Mouse (Mus musculus): ENCODE data around the gene Ddah2. TPM values are rescaled to one million over a fixed set of nuclear protein-coding genes. Genes with fewer than 3 reads are reported as not detected.

Gene Ddah2
- total and polyA plus RNA-seq, 2 experiments from 2014 or later: 167 to 261 TPM

GRCm38 (mm10) chr17:35094475-35095365, 35.9 kb downstream of the Ddah2 start:
- Histone ChIP-seq H3K27me3 (ENCODE audit: insufficient read depth, low read length) (no peaks in the 10 kb centered on the region), H3K36me3 (ENCODE audit: insufficient read depth) (peaks cover 66% of the 10 kb centered on the region), H3K4me1 (ENCODE audit: insufficient read depth) (peaks cover 3% of the 10 kb centered on the region; the same call in 1 of the 2 replicates), H3K27ac (ENCODE audit: low read depth, low read length) (no peak overlapping the region), H3K4me2 (ENCODE audit: low read depth) (no peak overlapping the region), H3K4me3 (ENCODE audit: low read depth, low read length) (no peak overlapping the region), H3K9me3 (ENCODE audit: low read length) (no peaks in the 10 kb centered on the region), H3K9ac (no peak overlapping the region)
- WGBS: 92% methylated on average over 15 of the region's 15 CpGs
- DNase-seq: no peak
- no peak for TF ChIP-seq CTCF (IDR thresholded peaks at IDR 0.05; ENCODE audit: low read depth)
- ATAC-seq: no peak

- Histone ChIP-seq H3K27ac (ENCODE audit: low read depth, low read length) (no peak overlapping the region), H3K9me3 (ENCODE audit: low read length) (no peaks in the 10 kb centered on the region), H3K9ac (no peak overlapping the region), H3K4me1 (ENCODE audit: insufficient read depth) (no peaks in the 10 kb centered on the region), H3K4me2 (ENCODE audit: low read depth) (no peak overlapping the region), H3K4me3 (ENCODE audit: low read depth, low read length) (no peak overlapping the region), H3K36me3 (ENCODE audit: insufficient read depth) (peaks cover 81% of the 10 kb centered on the region), H3K27me3 (ENCODE audit: insufficient read depth, low read length) (no peaks in the 10 kb centered on the region)
- WGBS: 89% methylated on average over 12 of the region's 12 CpGs
- ATAC-seq: no peak
- no peak for TF ChIP-seq CTCF (IDR thresholded peaks at IDR 0.05; ENCODE audit: low read depth)
- no peak for DNase-seq
Measured at GRCm38 (mm10) chr17:35096597-35096996, 37.8 kb downstream of the Ddah2 start.

DNA sequence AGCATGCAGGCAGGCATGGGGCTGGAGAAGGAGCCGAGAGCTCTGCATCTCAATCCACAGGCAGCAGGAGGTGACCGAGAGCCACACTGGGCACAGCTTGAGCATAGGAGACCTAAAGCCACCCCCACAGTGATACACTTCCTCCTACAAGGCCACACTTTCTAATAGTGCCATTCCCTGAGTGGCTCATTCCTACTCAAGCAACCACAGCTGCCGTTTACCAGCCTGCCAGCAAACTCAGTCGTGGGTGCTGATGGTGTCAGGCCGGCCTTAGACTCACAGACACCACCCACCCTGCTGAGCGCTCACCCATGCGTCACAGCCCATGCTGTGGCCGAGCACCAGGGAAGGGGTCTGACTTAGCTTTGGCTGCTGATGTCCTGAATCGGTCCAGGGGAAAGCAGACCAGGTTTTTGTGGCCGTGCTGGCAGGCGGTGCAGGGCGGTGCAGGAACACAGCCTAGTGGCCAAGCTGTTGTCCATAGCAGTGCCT, 38.4 kb downstream of the Ddah2 start:
- Histone ChIP-seq H3K9ac (no peak overlapping the region), H3K4me2 (ENCODE audit: low read depth) (no peak overlapping the region), H3K4me1 (ENCODE audit: insufficient read depth) (no peaks in the 10 kb centered on the region), H3K27ac (ENCODE audit: low read depth, low read length) (no peak overlapping the region), H3K4me3 (ENCODE audit: low read depth, low read length) (no peak overlapping the region), H3K27me3 (ENCODE audit: insufficient read depth, low read length) (no peaks in the 10 kb centered on the region), H3K36me3 (ENCODE audit: insufficient read depth) (peaks cover 83% of the 10 kb centered on the region), H3K9me3 (ENCODE audit: low read length) (no peaks in the 10 kb centered on the region)
- ATAC-seq (no peak), DNase-seq (no peak)
- TF ChIP-seq CTCF (IDR thresholded peaks at IDR 0.05; ENCODE audit: low read depth): no peak
- 78% methylated on average over 12 of the region's 12 CpGs for WGBS

DNA sequence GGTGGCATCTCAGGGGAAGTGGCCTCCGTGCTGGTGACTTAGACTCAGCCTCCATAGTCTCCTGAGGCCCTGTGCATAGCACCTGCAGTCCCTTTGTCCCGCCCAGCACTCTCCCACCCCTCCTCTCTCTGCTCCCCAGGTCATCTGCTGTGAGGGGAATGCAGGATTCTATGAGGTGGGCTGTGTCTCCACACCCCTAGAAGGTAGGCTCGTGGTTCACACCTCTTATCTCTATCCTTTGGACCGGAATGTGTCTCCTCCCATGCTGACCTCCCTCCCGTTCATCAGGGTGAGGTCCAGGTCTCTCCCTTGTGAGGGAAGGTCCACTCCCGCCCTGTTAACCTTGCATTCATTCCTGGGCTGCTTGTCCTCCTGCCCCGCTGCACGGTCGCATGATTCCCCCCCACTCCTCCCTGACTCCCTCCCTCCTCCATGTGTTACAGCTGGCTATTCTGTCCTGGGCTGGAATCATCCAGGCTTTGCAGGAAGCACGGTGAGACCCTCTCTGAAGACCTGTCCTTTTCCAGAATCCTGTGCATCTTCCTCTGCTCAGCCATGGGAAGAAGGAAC, 41.4 kb downstream of the Ddah2 start:
- DNase-seq (no peak), ATAC-seq (no peak)
- TF ChIP-seq CTCF (IDR thresholded peaks at IDR 0.05; ENCODE audit: low read depth): no peak
- H3K27me3 ChIP-seq (ENCODE audit: insufficient read depth, low read length): no peaks in the 10 kb centered on the region
- no peak overlapping the region for H3K4me3 ChIP-seq (ENCODE audit: low read depth, low read length)
- no peak overlapping the region for H3K27ac ChIP-seq (ENCODE audit: low read depth, low read length)
- H3K4me2 ChIP-seq (ENCODE audit: low read depth): no peak overlapping the region
- H3K4me1 ChIP-seq (ENCODE audit: insufficient read depth): no peaks in the 10 kb centered on the region
- H3K9ac ChIP-seq: no peak overlapping the region
- 73% methylated on average over 10 of the region's 10 CpGs for WGBS
- no peaks in the 10 kb centered on the region for H3K9me3 ChIP-seq (ENCODE audit: low read length)
- H3K36me3 ChIP-seq (ENCODE audit: insufficient read depth): peaks cover 75% of the 10 kb centered on the region

DNA sequence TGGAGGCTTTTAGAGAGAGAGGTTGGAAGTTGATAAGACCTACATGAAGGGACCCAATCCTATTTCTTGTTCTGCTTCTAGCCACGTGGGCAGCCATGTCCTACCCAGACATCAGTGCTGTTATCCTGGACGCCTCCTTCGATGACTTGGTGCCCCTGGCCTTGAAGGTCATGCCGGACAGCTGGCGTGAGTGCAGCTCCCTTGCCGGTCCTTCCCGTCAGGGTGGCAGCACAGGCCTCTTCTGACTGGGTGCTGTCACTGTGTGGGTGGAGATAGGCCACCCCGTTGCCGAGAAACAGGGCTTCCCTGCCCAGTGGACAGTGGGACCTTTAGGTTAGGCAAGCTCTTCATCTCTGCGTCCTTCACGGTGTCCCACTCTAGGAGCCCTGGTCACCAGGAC, 42.3 kb downstream of the Ddah2 start:
- no peak overlapping the region for H3K9ac ChIP-seq
- no peak overlapping the region for H3K27ac ChIP-seq (ENCODE audit: low read depth, low read length)
- H3K36me3 ChIP-seq (ENCODE audit: insufficient read depth): peaks cover 73% of the 10 kb centered on the region
- 95% methylated on average over 11 of the region's 11 CpGs for WGBS
- no peaks in the 10 kb centered on the region for H3K27me3 ChIP-seq (ENCODE audit: insufficient read depth, low read length)
- TF ChIP-seq CTCF (IDR thresholded peaks at IDR 0.05; ENCODE audit: low read depth): no peak
- ATAC-seq: no peak
- no peaks in the 10 kb centered on the region for H3K4me1 ChIP-seq (ENCODE audit: insufficient read depth)
- H3K9me3 ChIP-seq (ENCODE audit: low read length): no peaks in the 10 kb centered on the region
- no peak for DNase-seq
- H3K4me2 ChIP-seq (ENCODE audit: low read depth): no peak overlapping the region
- H3K4me3 ChIP-seq (ENCODE audit: low read depth, low read length): no peak overlapping the region

DNA sequence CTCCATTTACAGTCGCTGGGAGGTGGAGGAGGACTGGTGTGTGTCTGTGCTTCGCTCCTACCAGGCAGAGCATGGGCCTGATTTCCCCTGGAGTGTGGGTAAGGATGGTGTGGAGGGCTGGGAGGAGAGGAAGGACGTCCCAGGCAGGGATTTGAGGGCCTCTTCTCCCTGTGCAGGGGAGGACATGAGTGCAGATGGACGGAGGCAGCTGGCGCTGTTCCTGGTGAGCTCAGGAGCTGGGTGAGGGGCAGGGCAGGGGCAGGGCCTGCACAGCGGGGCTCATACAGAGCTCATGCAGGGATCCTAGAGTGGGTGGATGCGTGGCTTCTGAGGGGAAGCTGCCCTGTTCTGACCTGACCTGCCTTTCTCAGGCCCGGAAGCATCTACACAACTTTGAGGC, 43.5 kb downstream of the Ddah2 start:
- no peaks in the 10 kb centered on the region for H3K4me1 ChIP-seq (ENCODE audit: insufficient read depth)
- H3K9ac ChIP-seq: no peak overlapping the region
- no peak overlapping the region for H3K27ac ChIP-seq (ENCODE audit: low read depth, low read length)
- H3K36me3 ChIP-seq (ENCODE audit: insufficient read depth): peaks cover 62% of the 10 kb centered on the region
- no peaks in the 10 kb centered on the region for H3K27me3 ChIP-seq (ENCODE audit: insufficient read depth, low read length)
- 76% methylated on average over 8 of the region's 8 CpGs for WGBS
- TF ChIP-seq CTCF (IDR thresholded peaks at IDR 0.05; ENCODE audit: low read depth): no peak
- no peak for DNase-seq
- ATAC-seq: no peak
- no peak overlapping the region for H3K4me3 ChIP-seq (ENCODE audit: low read depth, low read length)
- H3K9me3 ChIP-seq (ENCODE audit: low read length): no peaks in the 10 kb centered on the region
- H3K4me2 ChIP-seq (ENCODE audit: low read depth): no peak overlapping the region

DNA sequence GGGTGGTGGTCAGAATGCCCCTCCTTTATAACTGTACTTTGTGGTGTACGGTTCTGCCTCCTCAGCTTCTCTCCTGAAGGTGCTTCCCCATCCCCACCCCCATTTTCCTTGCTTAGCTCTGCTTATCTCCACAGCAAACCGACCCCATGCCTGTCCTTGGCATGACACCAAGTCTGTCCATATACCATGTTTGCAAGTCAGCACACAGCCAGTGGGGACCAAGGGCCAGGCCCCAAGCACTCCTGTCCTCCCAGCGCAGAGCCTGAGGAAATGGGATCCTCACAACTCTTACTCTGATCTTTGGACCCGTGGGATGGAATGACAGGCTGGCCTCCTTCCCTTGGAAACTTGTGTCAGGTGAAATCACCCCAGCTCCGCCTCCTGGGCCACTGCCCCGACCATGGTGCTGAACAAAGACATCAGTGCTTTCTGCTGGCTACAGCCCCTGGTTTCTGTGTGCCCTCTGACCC, 44.4 kb downstream of the Ddah2 start:
- H3K36me3 ChIP-seq (ENCODE audit: insufficient read depth): peaks cover 55% of the 10 kb centered on the region
- ATAC-seq (no peak), DNase-seq (no peak)
- H3K4me2 ChIP-seq (ENCODE audit: low read depth): no peak overlapping the region
- no peaks in the 10 kb centered on the region for H3K27me3 ChIP-seq (ENCODE audit: insufficient read depth, low read length)
- no peak overlapping the region for H3K4me3 ChIP-seq (ENCODE audit: low read depth, low read length)
- no peaks in the 10 kb centered on the region for H3K4me1 ChIP-seq (ENCODE audit: insufficient read depth)
- no peaks in the 10 kb centered on the region for H3K9me3 ChIP-seq (ENCODE audit: low read length)
- TF ChIP-seq CTCF (IDR thresholded peaks at IDR 0.05; ENCODE audit: low read depth): no peak
- no peak overlapping the region for H3K27ac ChIP-seq (ENCODE audit: low read depth, low read length)
- no peak overlapping the region for H3K9ac ChIP-seq
- WGBS: 74% methylated on average over 6 of the region's 6 CpGs
